Mouse (Mus musculus) lung, postnatal 10 days (tissue): ENCODE measurements at regions not wholly inside any gene's neighbourhood (a gene's known extent, or its start where the extent isn't known, plus 50 kb on each side); places are given as distances from the start of the nearest gene placed in this dataset.

Experiments
- DNase-seq: peaks from one replicate; pipeline ENCODE4 v3.0.0; 2021

DNA sequence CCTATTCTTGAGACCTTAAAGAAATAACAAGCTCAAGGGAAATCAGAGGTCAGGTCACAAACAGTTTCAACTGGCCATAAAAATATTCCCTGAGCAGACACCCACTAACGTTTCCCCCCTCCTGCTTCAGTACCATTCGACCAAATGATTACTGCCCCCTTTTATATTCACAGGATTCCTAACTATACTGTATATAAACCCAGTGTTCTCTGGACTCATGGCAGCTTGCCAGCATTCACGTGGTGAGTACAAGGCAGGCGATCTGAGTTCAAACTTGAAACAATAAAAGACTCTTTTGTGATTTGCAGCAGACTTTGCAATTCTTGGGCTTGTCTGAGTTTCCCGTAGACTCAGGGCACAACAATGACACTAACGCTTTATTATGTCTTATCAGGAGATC lies 989.0 kb upstream of the H2afb3 start:
- no peak for DNase-seq

DNA sequence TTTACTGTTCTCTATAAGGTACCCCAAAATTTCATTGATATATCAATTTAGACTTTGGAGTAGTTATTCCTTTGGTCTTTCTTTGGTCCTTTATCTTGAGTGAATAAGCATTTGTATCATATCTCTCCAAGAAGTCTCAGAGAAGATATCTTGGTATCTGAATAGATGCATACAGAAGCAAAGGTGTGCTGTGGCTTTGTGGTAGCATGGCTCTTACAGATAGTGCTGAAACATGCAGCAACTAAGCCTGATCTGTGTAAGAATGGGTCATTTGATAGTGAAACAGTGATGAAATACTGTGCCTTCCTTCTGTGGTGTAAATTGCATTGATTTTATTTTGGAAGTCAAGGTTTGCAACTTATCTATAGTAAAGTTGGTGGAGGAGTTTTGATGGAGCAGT lies 978.3 kb upstream of the H2afb3 start:
- DNase-seq, result no peak

DNA sequence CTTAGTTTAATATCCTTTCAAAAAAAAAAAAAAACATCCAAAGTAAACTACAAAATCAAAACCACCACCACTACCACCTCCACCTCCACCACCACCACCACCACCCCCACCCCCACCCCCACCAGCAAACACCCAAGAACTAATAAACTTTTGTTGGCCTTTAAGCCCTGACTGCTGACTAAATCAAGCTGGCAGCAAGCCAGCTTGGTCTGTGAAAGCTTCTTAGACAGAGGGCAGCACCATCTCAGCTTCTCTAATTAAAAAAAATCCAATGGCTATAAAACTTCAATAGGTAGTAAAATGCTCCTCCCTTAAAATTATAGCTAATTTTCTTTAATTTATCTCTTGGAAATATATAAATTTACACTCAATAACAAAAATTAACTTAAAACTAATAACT lies 957.2 kb upstream of the H2afb3 start:
- DNase-seq, result no peak

DNA sequence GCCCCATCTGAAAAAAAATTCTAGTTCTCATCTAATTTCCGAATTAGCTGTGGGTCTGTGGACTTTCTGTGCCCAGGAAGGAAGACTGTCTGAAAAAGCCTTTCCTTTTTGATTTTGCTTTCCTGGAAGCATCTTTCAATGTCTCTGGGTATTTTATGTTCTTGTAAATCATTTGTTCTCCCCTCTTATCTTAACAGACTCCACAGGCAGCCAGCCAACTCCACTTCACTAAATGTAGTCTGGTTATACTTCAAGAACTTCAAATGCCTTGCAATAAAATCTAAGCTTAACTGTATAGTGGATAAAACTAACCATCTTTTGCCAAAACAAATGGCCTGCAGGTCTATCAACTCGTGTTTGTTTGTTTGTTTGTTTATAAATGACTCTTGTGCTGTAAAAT lies 956.7 kb upstream of the H2afb3 start:
- no peak for DNase-seq

DNA sequence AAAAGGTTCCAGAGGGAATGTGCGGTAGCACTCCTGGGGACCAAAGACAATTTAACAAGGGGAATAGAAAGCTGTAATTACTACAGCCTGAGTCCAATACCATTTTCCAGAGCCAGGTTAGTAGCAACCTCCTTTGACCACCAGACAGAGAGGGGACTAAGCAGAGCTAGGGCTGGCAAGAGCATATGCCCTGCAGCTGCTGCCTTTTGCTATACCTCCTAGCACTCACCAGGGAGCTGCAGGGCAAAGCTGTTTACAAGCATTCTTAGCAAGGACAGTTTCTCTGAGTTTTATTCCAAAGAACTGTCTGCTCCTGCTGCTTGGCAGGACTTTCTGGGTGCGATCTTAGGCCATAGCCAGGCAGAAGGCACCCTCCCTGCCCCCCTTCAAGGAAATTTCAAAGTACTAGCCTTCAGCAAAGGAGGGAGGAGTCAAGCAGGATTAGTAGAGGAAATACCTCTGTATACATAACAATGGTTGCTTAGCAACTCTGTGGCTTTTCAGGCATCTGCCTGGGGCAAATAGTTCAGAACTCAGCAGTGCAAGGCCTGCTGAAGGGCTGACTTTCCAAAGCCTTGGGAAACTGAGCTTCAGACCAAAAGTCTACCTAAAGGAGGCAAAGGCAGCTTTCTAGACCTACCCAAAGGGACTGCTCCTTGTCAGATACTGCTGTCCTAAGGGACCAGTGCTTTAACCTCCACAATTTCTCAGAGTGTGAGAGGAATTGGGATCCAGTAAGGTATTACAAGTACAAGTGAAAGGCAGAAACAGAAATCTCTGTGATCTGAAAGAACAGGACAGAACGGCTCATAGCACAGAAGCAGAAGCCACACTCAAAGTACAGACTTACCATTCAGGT lies 919.5 kb upstream of the H2afb3 start:
- DNase-seq, result peak; percentile 20
